Comparison of ENCODE assay signal across 8 mouse cellular contexts in genomic region chr8:115708936-115709780, GRCm38 (mm10). TPM values are rescaled to one million over a fixed set of nuclear protein-coding genes. Genes with fewer than 3 reads are reported as not detected.
DNase-seq lines count a peak whose midpoint lies in the region; TF ChIP-seq lines count a peak whose summit lies in the region.

No protein-coding gene starts in this region.

- intact Hi-C loops in left cerebral cortex, adult 2 months (cut with DNase I): loop anchor here (1.0 to 10.0 kb wide), 9 partner anchors 307 to 1257 kb away; no protein-coding TSS in a partner anchor

- no peak overlapping the region for H3K27ac ChIP-seq in left cerebral cortex, adult 2 months

- DNase-seq in T-cell, adult 2 months (ENCODE audit: low spot score): peak; percentile 51
- DNase-seq in cerebellum, postnatal 25 days: peak; percentile 81 to 88
- DNase-seq in frontal cortex, postnatal 36 days (ENCODE audit: low spot score in 2 of 2): peak; percentile 80 to 89
- DNase-seq in induced T-regulatory cell, adult 2 months (ENCODE audit: low read depth): peak; percentile 94
- peak; percentile 74 to 85 for DNase-seq in left cerebral cortex, adult 2 months (ENCODE audit: extremely low spot score in 1 of 2, low spot score in 2 of 2)
- peak; percentile 89 for DNase-seq in lung, postnatal 36 days
- DNase-seq in right cerebral cortex, postnatal 14 days: peak; percentile 78
- DNase-seq in urinary bladder, postnatal 25 days (ENCODE audit: low spot score): peak; percentile 89

- TF ChIP-seq CTCF in left cerebral cortex, adult 2 months (IDR thresholded peaks at IDR 0.05): peak; percentile 73

- peak overlapping the region; percentile 25 for H3K4me3 ChIP-seq in left cerebral cortex, adult 2 months

RNA-seq across cellular contexts. Expression of gene Maf, which starts 1.6 kb away (rescaled TPM):
- 10 to 100 TPM; 26.7 to 27.9 TPM for total RNA-seq in left cerebral cortex, adult 2 months (2021)
